Mouse (Mus musculus) layer of hippocampus, postnatal 10 days (tissue): Measurements from ENCODE around the gene Arid1b. TPM values are rescaled to one million over a fixed set of nuclear protein-coding genes. Genes with fewer than 3 reads are reported as not detected.
A peak's percentile ranks its signal among the peaks of the same experiment; 100 is the strongest.

Experiments
- DNase-seq, 2 experiments: peaks; one replicate each; pipeline ENCODE4 v3.0.0; 2021; ENCODE audit warnings: low spot score in 2 of 2
- total RNA-seq, 2 experiments: library from RNA; stranded (reverse); gene quantifications; 2 replicates each; pipeline ENCODE4 v1.2.3; 2021

Gene Arid1b
- total RNA-seq, 2 experiments from 2014 or later: 74.7 to 79.4 TPM

DNA sequence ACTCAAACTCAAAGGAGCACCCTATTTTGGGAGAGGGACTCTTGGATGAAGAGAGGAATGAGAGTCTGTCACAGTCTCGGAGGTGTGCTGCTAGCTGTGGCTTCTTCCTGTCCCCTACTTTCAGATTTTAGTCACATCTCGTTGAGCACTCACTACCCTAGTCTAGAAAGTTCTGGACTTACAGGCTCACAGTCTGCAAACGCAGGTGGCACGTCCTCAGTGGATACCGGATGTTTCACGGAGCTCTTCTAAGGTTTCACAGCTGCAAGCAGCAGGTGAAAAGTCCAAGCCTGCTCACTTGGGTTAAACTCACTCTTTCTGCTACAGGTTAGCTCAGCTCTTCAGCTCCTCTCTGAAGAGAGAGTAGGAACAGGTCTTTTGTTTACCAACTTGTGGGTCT, 186.8 kb downstream of the Arid1b start:
- no peak for DNase-seq

DNA sequence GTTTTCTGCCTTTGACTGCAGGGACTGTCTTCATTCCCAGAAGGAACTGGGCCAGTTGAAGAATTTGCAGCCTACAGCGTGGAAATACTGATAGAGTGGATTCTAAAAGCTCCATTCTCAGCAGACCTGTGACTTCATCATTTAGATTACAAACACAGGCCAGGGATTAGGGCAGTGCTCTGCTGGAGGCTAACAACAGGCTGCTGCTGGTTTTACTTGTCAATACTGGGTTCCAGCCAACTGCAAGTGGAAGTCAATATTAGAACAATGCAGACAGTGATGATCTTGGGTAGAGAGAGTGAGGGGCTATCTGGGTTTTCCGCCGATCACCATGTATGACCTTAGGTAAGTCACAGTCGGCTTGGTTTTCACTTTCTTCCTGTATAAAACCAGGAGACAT, 188.4 kb downstream of the Arid1b start:
- DNase-seq: no peak

DNA sequence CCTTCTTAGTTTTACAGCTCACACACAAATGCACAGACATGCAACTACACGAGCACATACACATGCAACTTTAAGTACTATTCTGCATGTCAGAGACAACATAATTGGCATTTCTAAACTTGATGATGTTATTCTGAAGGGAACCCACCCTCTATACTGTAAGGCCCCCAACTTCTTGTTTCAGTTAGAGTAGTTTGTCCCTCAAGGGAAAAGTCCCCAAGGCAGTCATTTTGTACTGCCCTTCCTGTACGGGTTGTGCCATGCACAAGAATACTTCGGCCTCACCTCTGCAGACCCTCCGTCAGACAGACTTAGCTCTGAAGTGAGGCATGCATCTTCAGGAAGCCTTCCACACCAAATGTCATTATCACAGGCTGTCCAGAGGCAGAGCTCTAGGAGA, 191.4 kb downstream of the Arid1b start:
- no peak for DNase-seq

DNA sequence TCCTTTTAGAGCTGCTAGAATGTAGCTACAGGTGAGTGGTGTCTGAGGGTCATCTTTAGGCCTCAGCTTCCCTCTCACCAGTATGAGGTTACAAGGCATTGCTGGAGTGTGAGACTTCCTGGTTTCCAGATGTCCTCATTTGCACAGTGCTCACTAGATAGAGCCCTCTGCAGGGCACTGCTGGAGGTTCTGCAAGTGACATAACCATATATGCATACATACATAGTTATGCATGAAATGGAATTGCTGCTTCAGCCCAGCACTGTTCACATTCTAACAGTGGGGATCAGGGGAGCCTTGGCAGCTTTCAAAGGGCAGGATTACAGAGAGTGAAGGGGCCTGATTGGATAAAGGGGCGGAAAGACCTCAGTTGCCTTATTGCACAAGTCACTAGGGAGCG, 193.4 kb downstream of the Arid1b start:
- no peak for DNase-seq

DNA sequence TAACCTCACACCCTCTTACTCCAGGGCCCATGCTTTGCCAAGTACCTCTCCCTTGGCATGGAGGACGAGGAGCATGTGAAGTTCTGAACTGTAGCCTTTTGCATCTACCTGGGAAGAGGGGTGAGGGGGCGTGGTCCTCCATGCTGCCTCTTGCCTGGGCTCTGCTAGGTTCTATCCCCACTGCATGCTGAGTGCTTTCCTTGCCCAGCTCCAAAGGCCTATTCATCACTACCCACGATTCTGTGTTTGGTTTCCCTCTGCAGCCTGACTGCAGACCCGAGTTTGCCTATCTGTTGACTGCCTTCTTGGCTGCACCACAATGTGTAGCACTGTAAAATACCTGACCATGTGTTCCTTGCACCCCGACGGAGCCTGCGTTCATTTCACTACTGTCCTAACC, 194.3 kb downstream of the Arid1b start:
- no peak for DNase-seq

DNA sequence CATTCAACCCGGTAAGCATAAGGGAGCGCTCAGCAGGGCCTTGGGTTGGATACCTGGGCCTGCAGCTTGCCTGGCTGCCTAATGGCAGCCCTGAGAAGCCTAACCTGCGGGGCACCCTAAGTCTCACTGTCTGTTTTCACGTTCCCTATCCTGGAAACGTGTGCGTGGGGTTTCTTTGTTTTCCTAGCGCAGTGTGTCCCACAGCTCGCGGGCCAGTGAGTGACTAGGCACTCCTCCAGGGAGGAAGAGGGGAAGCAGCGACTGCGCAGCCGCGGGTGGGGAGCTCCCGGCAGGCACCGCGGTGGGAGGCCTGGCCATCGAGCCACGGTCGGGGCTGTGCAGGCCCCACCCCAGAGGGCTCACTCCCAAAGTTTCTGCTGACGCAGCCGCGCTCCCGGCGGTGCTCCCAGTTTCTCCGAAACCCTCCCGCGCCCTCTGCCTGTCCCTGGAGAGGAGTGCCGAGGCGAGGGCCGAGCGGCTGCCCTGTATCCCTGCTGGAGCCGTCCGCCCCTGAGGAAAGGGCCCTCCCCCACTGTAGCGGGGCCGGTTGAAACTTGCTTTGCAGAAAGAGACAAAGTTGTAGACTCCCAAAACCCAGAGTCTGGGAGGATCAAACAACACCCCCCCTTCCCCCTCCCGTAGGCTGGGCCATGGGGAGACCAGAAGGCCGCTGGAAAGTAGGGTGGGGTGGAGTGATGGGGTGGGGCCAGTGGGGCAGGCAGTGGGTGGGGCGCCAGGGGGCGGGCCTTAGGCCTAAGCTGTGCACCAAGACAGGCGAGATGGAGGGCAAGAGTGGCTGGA, 195.6 kb downstream of the Arid1b start:
- DNase-seq: peak; percentile 84 to 92

DNA sequence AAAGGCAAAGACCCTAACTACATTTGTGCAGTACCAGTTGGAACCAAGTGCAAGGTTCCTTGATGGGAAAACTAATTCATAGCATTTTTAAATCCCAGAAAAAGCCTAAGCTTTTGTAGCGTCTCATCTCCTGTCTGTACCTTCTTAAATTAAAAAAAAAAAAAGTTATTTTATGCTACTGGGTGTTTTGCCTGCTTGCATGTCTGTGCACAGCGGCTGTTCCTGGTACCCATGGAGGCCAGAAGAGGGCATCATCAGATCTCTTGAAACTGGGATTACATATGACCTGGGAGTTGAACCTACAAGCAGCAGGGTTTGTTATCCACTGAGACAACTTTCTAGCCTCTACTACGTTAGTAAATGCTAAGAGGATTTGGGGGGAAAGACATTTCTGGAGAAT, 196.2 kb downstream of the Arid1b start:
- no peak for DNase-seq

DNA sequence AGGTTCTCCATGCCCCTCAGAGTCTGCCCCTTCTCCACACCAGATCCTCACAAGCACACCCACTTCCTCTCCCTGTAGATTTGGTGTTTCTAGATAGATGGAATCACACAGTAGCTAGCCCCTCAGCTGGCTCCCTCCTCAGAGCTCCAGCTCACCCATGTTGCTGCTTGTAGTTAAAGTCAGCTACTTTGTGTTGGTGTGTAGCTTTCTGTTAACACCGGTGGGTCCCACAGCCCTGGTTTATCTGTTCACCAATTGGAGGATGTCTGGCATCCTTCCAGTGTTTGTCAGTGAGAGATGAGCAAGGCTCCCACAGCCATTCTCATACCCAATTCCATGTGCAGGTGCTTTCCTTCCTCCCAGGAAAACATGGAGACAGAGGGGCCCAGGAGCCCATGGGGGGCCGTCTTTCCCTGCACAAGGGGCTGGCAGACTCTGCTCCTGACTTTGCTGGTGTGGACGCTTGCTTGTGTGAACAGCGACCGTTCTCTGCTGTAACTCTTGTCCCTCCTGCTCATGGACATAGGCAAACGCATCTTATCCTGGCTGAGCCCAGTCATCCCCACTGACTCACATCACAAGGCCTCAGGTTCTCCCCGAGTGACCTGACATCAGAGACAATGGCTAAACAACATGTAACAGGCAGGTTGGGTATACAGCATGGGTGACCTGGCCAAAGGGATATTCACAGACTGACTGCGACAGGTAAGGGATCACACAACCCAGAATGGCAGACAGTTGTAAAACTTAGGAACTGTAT, 200.2 kb downstream of the Arid1b start:
- DNase-seq: no peak

DNA sequence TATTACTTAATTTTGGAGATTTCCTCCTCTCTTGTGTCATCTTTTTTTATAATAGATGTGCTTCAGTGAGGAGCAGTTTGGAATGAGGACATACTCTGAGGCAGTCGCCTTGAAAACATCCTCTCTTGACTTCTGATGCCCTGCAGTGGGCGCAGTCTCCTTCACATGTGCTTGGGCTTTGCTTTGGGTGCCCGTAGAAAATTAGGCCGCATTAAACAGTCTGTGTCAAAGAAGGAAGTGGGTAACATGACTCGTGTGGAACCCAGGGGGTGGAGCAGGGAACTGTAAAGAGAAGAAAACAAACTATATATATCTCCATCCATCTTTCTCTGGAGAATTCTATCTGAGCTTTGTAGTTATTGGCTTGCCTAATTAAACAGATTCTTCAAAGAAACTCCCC, 201.3 kb downstream of the Arid1b start:
- DNase-seq: no peak

DNA sequence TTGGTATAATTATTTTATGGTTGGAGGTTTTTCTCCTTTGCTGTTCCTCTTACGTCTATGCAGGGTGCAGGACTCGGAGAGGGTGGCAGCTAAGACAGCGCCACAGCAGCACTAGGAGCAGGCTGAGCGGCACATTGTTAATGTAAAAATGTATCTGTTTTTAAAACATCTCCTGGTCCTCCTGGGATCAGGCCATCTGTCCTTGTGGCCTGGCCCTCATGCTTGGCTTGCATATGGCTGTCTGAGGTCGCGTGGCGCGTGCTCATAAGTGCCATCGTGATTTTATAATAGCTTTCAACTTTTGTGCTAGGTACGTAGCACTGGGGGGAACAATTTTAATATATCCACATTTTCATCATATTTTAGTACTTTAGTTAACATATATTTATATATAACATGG, 201.9 kb downstream of the Arid1b start:
- no peak for DNase-seq

DNA sequence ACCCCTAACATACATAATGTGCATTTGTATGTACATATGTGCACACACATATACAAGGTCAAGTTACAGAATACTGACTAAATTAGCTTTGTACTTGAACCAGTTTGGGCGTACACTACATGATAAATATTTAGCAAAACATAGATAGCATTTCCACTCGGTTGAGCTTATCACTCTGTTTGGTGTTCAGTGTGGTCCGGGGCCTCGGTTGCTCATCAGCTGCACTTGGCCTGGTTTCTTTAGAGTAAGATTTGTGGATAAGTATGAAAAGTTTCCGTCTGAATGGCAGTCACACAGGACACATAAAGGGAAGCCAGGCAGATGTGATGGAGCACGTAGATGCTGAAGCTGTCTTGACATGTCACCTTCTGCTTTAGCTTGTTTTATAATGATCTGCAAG, 202.4 kb downstream of the Arid1b start:
- DNase-seq: no peak

DNA sequence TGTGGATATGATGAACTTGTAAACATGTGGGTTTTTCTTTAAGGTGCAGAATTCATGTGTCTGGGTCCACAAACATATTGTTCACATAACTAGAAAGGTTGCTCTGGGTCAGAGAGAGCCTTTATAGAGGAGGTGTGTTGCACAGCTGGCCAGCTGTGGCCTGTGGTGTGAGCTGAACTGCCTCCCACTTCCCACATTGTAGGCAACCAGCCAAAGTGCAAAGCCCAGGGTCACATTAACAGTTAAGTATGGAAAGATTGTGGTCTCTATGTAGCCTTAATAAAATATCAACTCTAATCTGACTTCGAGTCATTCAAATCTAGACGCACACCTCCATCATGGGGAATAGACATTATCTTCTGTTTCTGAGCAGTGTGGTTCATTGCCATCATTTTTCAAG, 203.0 kb downstream of the Arid1b start:
- no peak for DNase-seq

DNA sequence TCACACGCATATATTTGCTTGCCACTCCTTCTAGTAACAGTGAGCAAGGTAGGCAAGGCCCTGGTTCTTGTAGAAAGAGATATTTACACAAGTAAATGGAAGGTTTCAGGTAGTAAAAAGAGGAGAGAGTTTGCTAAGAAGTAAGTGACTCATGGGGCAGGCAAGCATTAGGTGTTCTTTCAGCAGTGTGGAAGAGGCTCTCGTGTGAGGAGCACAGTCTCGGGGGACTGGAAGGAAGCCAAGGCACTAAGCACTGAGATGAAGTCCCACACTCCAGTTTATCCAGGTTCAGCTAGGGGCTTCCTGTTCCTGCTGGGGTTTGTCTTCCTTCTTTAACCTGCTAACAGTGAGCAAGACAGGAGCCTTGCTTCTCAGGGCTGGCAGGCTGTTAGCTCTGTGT, 203.6 kb downstream of the Arid1b start:
- no peak for DNase-seq

DNA sequence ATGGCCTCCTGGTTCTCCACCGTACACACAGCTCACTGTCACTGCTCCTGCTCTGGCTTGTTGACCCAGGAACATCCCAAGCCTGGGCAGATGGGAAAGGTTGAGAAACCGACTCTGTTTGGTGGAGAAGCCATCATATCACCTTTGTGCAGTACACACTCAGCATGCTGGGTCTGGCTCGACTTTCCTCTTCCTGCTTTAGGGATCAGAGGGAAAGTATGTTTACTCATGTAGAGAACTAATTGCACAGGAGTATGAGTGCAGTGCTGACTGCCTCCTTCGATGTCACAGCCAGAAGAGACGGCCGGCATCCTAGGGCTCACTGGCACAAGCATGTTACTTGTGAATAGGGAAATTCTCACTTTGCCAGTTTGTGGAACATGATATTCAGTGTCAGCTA, 204.1 kb downstream of the Arid1b start:
- DNase-seq: no peak

DNA sequence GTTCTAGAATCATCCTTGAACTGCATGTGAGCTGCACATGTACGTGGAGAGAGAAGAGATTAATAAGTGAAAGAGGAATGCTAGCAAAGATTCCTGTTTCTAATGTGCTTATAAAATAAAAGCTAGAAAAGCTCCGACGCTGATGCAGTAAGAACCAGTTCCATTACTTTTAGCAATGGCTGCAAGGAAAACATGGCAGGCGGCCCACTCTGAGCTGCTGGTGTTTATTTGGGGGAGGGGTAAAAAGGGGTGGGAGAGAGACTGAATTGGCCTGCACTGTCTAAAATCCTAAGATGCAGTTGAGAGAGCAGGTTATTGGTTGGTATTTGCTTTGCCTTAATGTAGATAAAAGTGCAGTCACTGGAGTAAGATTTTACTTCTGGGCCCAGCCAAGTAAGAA, 204.7 kb downstream of the Arid1b start:
- DNase-seq: no peak

DNA sequence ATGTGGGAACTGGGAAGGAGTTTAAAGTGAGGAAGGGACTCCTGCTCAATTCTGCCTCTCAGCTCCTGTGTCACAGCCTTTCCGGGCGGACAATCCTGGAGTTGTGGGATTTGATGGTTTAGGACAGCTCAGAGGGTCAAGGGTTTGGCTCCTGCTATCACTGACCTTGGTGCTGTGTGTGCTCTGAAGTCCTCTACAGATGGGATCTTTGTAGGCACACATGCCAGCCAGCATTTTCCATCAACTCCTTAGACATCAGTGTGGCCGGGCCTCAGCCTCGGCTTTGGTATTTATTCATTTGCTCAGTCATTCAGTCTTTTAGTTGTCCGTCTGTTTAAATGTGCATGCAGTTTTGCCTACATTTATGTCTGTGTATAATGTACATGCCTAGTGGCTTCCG, 206.5 kb downstream of the Arid1b start:
- DNase-seq: no peak

DNA sequence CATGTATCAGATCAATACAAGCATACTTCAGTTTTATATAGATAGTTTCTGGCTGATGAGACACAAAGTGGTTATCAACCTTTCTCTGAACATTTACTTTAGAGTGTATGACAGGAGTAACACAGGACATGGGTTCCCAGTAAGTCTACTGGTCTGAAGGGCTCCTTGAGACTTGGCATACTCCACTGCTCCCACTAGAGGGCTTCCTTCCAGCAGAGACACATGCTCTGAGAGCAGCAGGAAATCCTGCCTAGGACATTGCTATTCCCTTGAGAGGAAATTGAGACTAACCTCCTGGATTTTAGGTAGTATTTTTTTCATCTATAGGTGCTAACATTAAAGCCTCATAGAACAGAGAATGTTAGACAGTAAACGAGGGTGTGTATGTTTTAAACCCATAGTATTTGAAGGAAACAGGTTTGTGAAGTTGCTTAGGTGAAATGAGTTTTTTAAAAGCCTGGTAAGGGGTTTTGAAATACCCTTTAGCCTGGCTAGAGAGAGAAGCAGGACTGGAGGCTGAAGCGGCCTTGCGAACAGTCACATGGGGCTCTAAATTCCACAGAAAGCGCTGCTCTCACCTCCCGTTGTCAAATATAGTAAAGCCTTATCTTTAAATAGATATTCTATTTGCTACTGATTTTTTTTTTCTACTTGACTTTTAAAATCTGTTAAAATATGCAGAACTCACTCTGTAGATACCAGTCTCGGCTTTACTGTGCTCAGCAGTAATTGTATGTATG, 207.9 kb downstream of the Arid1b start:
- peak in 1 of 2 experiments; percentile 63 for DNase-seq

DNA sequence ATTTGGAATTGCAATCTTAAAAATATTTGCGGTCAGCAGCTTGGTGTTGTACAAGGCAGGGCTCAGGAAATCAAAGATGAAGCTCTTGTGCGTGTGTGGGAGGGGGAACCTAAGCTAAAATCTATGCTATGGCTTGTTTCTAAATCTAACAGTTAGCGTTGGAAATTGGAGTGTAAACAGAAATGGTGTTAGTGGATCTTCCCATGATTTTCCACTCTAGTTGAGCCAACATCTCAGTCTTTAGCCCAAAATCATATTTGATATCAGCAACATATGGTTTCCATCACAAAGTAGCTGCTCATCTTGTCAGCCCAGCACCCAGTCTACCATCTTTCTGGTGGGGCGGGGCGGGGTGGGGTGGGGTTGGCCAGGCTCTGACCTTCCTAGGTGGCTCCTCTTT, 208.6 kb downstream of the Arid1b start:
- DNase-seq: no peak

DNA sequence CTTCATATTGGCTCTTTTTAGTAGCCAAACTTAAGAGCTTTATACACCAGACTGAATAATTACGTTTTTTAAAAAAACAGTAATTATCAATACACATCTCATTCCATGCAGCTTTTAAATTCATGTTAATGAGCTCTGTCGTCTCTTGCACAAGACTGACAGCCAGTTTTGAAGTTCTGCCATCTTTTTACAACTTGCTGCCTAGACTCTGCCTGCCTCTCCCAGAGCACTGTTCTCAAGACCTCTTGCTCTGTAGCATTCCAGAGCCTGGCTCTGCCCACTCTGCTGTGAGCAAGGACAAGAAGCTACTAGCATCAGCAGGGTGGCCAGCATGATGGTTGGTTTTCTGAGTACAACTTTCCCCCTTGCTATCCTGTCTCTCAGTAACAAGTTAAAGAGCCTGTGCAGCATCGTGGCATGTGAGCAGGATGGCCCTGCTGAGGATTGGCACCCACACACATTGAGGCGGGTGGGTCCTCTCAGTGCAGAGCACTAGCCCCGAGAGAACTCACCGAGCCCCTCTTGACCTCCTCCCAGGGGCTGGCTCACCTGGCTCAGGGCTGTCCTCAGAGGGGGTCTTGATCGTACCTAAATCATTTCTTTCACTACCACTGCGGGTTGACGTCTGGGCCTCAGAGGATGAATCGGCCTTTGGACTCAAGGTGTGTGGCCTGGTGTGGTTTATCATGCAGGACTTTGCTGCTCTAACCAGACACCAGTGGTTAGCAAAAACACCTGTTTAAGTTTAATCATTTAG, 209.4 kb downstream of the Arid1b start:
- DNase-seq: no peak

DNA sequence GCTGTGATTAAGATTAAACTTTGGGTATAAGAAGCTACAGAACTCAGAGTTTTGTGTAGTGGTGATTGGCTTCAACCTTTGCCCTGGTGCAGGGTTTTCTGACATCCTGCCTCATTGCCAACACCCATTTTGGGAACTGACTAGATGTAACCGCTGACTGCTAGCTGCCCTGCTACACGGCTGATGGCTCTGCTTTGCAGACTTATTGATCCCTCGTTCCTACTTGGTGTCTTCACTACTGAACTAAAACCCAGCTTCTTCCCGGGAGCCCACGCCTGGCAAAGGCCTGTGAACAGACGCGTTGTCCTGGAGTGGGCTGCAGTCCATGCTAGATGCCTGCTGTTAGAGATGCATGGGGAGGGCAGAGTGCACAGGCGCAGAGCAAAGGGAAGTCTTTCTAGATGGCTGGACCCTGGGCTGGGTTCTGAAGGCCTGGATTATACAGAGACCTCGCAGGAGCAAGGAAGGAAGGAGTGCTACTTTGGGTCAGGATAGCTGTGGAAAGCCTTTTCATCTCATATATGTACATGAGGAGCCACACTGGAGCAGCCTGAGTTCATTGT, 210.1 kb downstream of the Arid1b start:
- DNase-seq: no peak

DNA sequence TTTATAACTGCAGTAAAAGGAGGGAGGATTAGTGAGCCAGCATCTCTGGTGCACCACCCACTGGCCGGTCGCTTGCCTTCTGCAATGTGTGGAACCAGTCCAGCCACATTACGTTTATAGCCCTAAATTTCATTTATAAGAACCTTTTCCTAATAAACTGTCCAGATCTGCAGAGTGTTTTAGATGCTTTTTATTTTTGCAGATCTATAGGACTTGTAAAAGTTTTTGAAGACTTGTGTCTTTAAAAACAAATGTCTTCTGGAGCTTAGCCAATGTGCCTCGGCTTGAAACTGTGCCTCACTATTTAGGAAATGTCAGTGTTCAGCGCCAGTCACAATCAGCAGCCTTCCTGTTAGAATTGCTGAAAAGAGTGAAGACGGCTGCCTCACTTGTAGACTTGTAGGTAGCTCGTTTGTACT, 211.0 kb downstream of the Arid1b start:
- no peak for DNase-seq
